Mouse (Mus musculus): Measurements from ENCODE around the gene Arpc3.

GRCm38 (mm10) chr5:122452194-122452593, 60.5 kb downstream of the Arpc3 start:
- TF ChIP-seq CTCF (IDR thresholded peaks at IDR 0.05; ENCODE audit: control insufficient read depth, insufficient read depth, low read length) (no peak), POLR2A (IDR thresholded peaks at IDR 0.05; ENCODE audit: borderline replicate concordance, control insufficient read depth, low read depth, low read length) (no peak)

All from bone marrow, adult 2 months (tissue).